Mouse (Mus musculus): Measurements from ENCODE around the gene Gm49378. TPM values are rescaled to one million over a fixed set of nuclear protein-coding genes. Genes with fewer than 3 reads are reported as not detected.
A peak's percentile ranks its signal among the peaks of the same experiment; 100 is the strongest.

Gm49378 gene
- polyA plus RNA-seq, 1 experiment from 2014 or later, result 1.4 TPM

GRCm38 (mm10) chr14:55585566-55585960 is 52.1 kb downstream of the Gm49378 start:
- Histone ChIP-seq H3K27ac (replicated peaks) (no peak overlapping the region; the same call in 1 of the 2 replicates), H3K4me2 (replicated peaks) (peak overlapping the region; percentile 88), H3K27me3 (no peaks in the 10 kb centered on the region), H3K36me3 (peaks cover 23% of the 10 kb centered on the region), H3K4me1 (peaks cover 15% of the 10 kb centered on the region), H3K9me3 (replicated peaks) (no peaks in the 10 kb centered on the region), H3K4me3 (replicated peaks) (peak overlapping the region; percentile 55), H3K9ac (no peak overlapping the region)
- WGBS, result 54% methylated on average over 6 of the region's 6 CpGs
- no peak for ATAC-seq (ENCODE audit: insufficient number of reproducible peaks, low FRiP score, low TSS enrichment, low read depth)

GRCm38 (mm10) chr14:55584702-55585565 is 52.8 kb downstream of the Gm49378 start, which contains the start of gene Emc9:
TSS of gene Emc9 (minus strand) at chr14:55585302.
- Histone ChIP-seq H3K36me3 (peaks cover 29% of the 10 kb centered on the region), H3K9ac (peak within 1 kb of the TSS; percentile 35), H3K9me3 (replicated peaks) (no peaks in the 10 kb centered on the region), H3K4me2 (replicated peaks) (peak within 1 kb of the TSS; percentile 88), H3K27ac (replicated peaks) (no peak within 1 kb of the TSS; the same call in 1 of the 2 replicates), H3K4me3 (replicated peaks) (peak within 1 kb of the TSS; percentile 55), H3K4me1 (peaks cover 10% of the 10 kb centered on the region), H3K27me3 (no peaks in the 10 kb centered on the region)
- peak; percentile 66 for ATAC-seq (ENCODE audit: insufficient number of reproducible peaks, low FRiP score, low TSS enrichment, low read depth)
- 2% methylated on average over 43 of the region's 43 CpGs for WGBS

- Histone ChIP-seq H3K36me3 (peaks cover 31% of the 10 kb centered on the region), H3K4me3 (replicated peaks) (peak overlapping the region; percentile 55), H3K27me3 (no peaks in the 10 kb centered on the region), H3K9me3 (replicated peaks) (no peaks in the 10 kb centered on the region), H3K9ac (0 out of 2 replicates have a peak overlapping the region, but pooled peaks have one; percentile 35), H3K4me2 (replicated peaks) (peak overlapping the region; percentile 88), H3K27ac (replicated peaks) (no peak overlapping the region; the same call in 1 of the 2 replicates), H3K4me1 (peaks cover 8% of the 10 kb centered on the region; the same call in 1 of the 2 replicates)
- no peak for ATAC-seq (ENCODE audit: insufficient number of reproducible peaks, low FRiP score, low TSS enrichment, low read depth)
- 46% methylated on average over 5 of the region's 5 CpGs for WGBS
Measured at GRCm38 (mm10) chr14:55584303-55584701, 53.4 kb downstream of the Gm49378 start.

- WGBS, result 61% methylated on average over 9 of the region's 9 CpGs
- Histone ChIP-seq H3K27me3 (no peaks in the 10 kb centered on the region), H3K9ac (no peak overlapping the region), H3K9me3 (replicated peaks) (no peaks in the 10 kb centered on the region), H3K4me2 (replicated peaks) (no peak overlapping the region), H3K27ac (replicated peaks) (no peak overlapping the region), H3K4me1 (peaks cover 19% of the 10 kb centered on the region; the same call in 1 of the 2 replicates), H3K4me3 (replicated peaks) (no peak overlapping the region), H3K36me3 (peaks cover 21% of the 10 kb centered on the region)
- no peak for ATAC-seq (ENCODE audit: insufficient number of reproducible peaks, low FRiP score, low TSS enrichment, low read depth)
Measured at GRCm38 (mm10) chr14:55581981-55582681, 55.6 kb downstream of the Gm49378 start.

GRCm38 (mm10) chr14:55580731-55581130 is 57.0 kb downstream of the Gm49378 start:
- no peak overlapping the region for H3K4me3 ChIP-seq (replicated peaks)
- H3K9me3 ChIP-seq (replicated peaks), result no peaks in the 10 kb centered on the region
- no peak overlapping the region for H3K9ac ChIP-seq
- H3K27me3 ChIP-seq, result no peaks in the 10 kb centered on the region
- 93% methylated on average over 16 of the region's 16 CpGs for WGBS
- H3K27ac ChIP-seq (replicated peaks), result no peak overlapping the region
- peaks cover 19% of the 10 kb centered on the region; the same call in 1 of the 2 replicates for H3K36me3 ChIP-seq
- H3K4me1 ChIP-seq, result peaks cover 22% of the 10 kb centered on the region; the same call in 1 of the 2 replicates
- ATAC-seq (ENCODE audit: insufficient number of reproducible peaks, low FRiP score, low TSS enrichment, low read depth), result no peak
- no peak overlapping the region for H3K4me2 ChIP-seq (replicated peaks)

GRCm38 (mm10) chr14:55579511-55580496 is 57.9 kb downstream of the Gm49378 start:
- no peak for ATAC-seq (ENCODE audit: insufficient number of reproducible peaks, low FRiP score, low TSS enrichment, low read depth)
- Histone ChIP-seq H3K9ac (no peak overlapping the region), H3K36me3 (peaks cover 19% of the 10 kb centered on the region; the same call in 1 of the 2 replicates), H3K27ac (replicated peaks) (no peak overlapping the region), H3K9me3 (replicated peaks) (no peaks in the 10 kb centered on the region), H3K4me1 (peaks cover 22% of the 10 kb centered on the region; the same call in 1 of the 2 replicates), H3K4me3 (replicated peaks) (no peak overlapping the region), H3K4me2 (replicated peaks) (no peak overlapping the region), H3K27me3 (no peaks in the 10 kb centered on the region)
- 84% methylated on average over 23 of the region's 23 CpGs for WGBS

Other genes with a start within 250 kb of the Gm49378 start
- 81.2 and 83.4 TPM in 2 replicates for gene Dhrs4, start 159.1 kb downstream of the Gm49378 start, polyA plus RNA-seq (2015; fragmentation: Nextera tagmentation; extraction: Ambion mirVana)
- 2.4 and 3.7 TPM in 2 replicates for gene Carmil3, start 147.2 kb downstream of the Gm49378 start, polyA plus RNA-seq (2015; fragmentation: Nextera tagmentation; extraction: Ambion mirVana)
- gene Cpne6, start 127.5 kb downstream of the Gm49378 start, polyA plus RNA-seq (2015; fragmentation: Nextera tagmentation; extraction: Ambion mirVana), result 1.1 and 1.6 TPM in 2 replicates
- gene Nrl, start 112.9 kb downstream of the Gm49378 start, polyA plus RNA-seq (2015; fragmentation: Nextera tagmentation; extraction: Ambion mirVana), result not detected in 2 replicates
- gene Pck2, start 97.6 kb downstream of the Gm49378 start, polyA plus RNA-seq (2015; fragmentation: Nextera tagmentation; extraction: Ambion mirVana), result 38.3 and 48.2 TPM in 2 replicates
- gene Dcaf11, start 77.9 kb downstream of the Gm49378 start, polyA plus RNA-seq (2015; fragmentation: Nextera tagmentation; extraction: Ambion mirVana), result 59.3 and 61.7 TPM in 2 replicates
- 1.6 and 3.0 TPM in 2 replicates for gene A730061H03Rik, start 77.5 kb downstream of the Gm49378 start, polyA plus RNA-seq (2015; fragmentation: Nextera tagmentation; extraction: Ambion mirVana)
- gene Fitm1, start 62.3 kb downstream of the Gm49378 start, polyA plus RNA-seq (2015; fragmentation: Nextera tagmentation; extraction: Ambion mirVana), result 24.8 and 29.7 TPM in 2 replicates
- 129 and 134 TPM in 2 replicates for gene Psme1, start 59.8 kb downstream of the Gm49378 start, polyA plus RNA-seq (2015; fragmentation: Nextera tagmentation; extraction: Ambion mirVana)
- 9.7 and 11.6 TPM in 2 replicates for gene Emc9, start 52.6 kb downstream of the Gm49378 start, polyA plus RNA-seq (2015; fragmentation: Nextera tagmentation; extraction: Ambion mirVana)
- 238 and 259 TPM in 2 replicates for gene Psme2, start 46.8 kb downstream of the Gm49378 start, polyA plus RNA-seq (2015; fragmentation: Nextera tagmentation; extraction: Ambion mirVana)
- gene Rnf31, start 46.2 kb downstream of the Gm49378 start, polyA plus RNA-seq (2015; fragmentation: Nextera tagmentation; extraction: Ambion mirVana), result 17.9 and 18.1 TPM in 2 replicates
- 12.8 and 17.3 TPM in 2 replicates for gene Irf9, start 34.3 kb downstream of the Gm49378 start, polyA plus RNA-seq (2015; fragmentation: Nextera tagmentation; extraction: Ambion mirVana)
- 2.3 and 2.9 TPM in 2 replicates for gene Rec8, start 19.9 kb downstream of the Gm49378 start, polyA plus RNA-seq (2015; fragmentation: Nextera tagmentation; extraction: Ambion mirVana)
- gene Ipo4, start 1.9 kb downstream of the Gm49378 start, polyA plus RNA-seq (2015; fragmentation: Nextera tagmentation; extraction: Ambion mirVana), result 122 and 129 TPM in 2 replicates
- 114 and 118 TPM in 2 replicates for gene Tm9sf1, start 5.9 kb upstream of the Gm49378 start, polyA plus RNA-seq (2015; fragmentation: Nextera tagmentation; extraction: Ambion mirVana)
- 0.61 and 1.2 TPM in 2 replicates for gene Tssk4, start 12.3 kb upstream of the Gm49378 start, polyA plus RNA-seq (2015; fragmentation: Nextera tagmentation; extraction: Ambion mirVana)
- 57.4 and 57.9 TPM in 2 replicates for gene Mdp1, start 22.6 kb upstream of the Gm49378 start, polyA plus RNA-seq (2015; fragmentation: Nextera tagmentation; extraction: Ambion mirVana)
- 68.1 and 68.6 TPM in 2 replicates for gene Gmpr2, start 34.0 kb upstream of the Gm49378 start, polyA plus RNA-seq (2015; fragmentation: Nextera tagmentation; extraction: Ambion mirVana)
- 548 and 555 TPM in 2 replicates for gene Nedd8, start 34.2 kb upstream of the Gm49378 start, polyA plus RNA-seq (2015; fragmentation: Nextera tagmentation; extraction: Ambion mirVana)
- gene Tinf2, start 43.9 kb upstream of the Gm49378 start, polyA plus RNA-seq (2015; fragmentation: Nextera tagmentation; extraction: Ambion mirVana), result 34.0 and 38.0 TPM in 2 replicates
- 27.3 and 28.0 TPM in 2 replicates for gene Tgm1, start 76.0 kb upstream of the Gm49378 start, polyA plus RNA-seq (2015; fragmentation: Nextera tagmentation; extraction: Ambion mirVana)
- 30.3 and 33.8 TPM in 2 replicates for gene Rabggta, start 84.4 kb upstream of the Gm49378 start, polyA plus RNA-seq (2015; fragmentation: Nextera tagmentation; extraction: Ambion mirVana)
- 87.3 and 90.0 TPM in 2 replicates for gene Dhrs1, start 107.8 kb upstream of the Gm49378 start, polyA plus RNA-seq (2015; fragmentation: Nextera tagmentation; extraction: Ambion mirVana)
- gene Nop9, start 107.8 kb upstream of the Gm49378 start, polyA plus RNA-seq (2015; fragmentation: Nextera tagmentation; extraction: Ambion mirVana), result 37.3 and 39.0 TPM in 2 replicates
- 0.47 and 0.60 TPM in 2 replicates for gene Cideb, start 120.6 kb upstream of the Gm49378 start, polyA plus RNA-seq (2015; fragmentation: Nextera tagmentation; extraction: Ambion mirVana)
- 0.95 and 1.4 TPM in 2 replicates for gene Ltb4r2, start 123.5 kb upstream of the Gm49378 start, polyA plus RNA-seq (2015; fragmentation: Nextera tagmentation; extraction: Ambion mirVana)
- gene Ltb4r1, start 128.1 kb upstream of the Gm49378 start, polyA plus RNA-seq (2015; fragmentation: Nextera tagmentation; extraction: Ambion mirVana), result 1.8 and 2.1 TPM in 2 replicates
- gene Adcy4, start 146.2 kb upstream of the Gm49378 start, polyA plus RNA-seq (2015; fragmentation: Nextera tagmentation; extraction: Ambion mirVana), result 17.4 and 22.2 TPM in 2 replicates
- gene Ripk3, start 151.0 kb upstream of the Gm49378 start, polyA plus RNA-seq (2015; fragmentation: Nextera tagmentation; extraction: Ambion mirVana), result 34.5 and 41.3 TPM in 2 replicates
- 106 and 115 TPM in 2 replicates for gene Nfatc4, start 185.2 kb upstream of the Gm49378 start, polyA plus RNA-seq (2015; fragmentation: Nextera tagmentation; extraction: Ambion mirVana)
- gene Nynrin, start 216.1 kb upstream of the Gm49378 start, polyA plus RNA-seq (2015; fragmentation: Nextera tagmentation; extraction: Ambion mirVana), result 20.8 and 25.0 TPM in 2 replicates
- gene Cbln3, start 246.5 kb upstream of the Gm49378 start, polyA plus RNA-seq (2015; fragmentation: Nextera tagmentation; extraction: Ambion mirVana), result 0.33 and 0.35 TPM in 2 replicates
- 18.8 and 19.9 TPM in 2 replicates for gene Khnyn, start 247.1 kb upstream of the Gm49378 start, polyA plus RNA-seq (2015; fragmentation: Nextera tagmentation; extraction: Ambion mirVana)